Mouse (Mus musculus) testis, adult 2 months (tissue): ENCODE data around the gene Tenm4. TPM values are rescaled to one million over a fixed set of nuclear protein-coding genes. Genes with fewer than 3 reads are reported as not detected.

Experiments used
- H3K27ac ChIP-seq: fragments of 200-500 bp; 2 replicates; pipeline ENCODE4 v1.5.1; 2012; ENCODE audit warnings: low read depth, low read length; ENCODE audit not compliant: control insufficient read depth, insufficient read depth
- H3K27me3 ChIP-seq: fragments of 200-500 bp; 2 replicates; pipeline ENCODE4 v1.6.1; 2012; ENCODE audit warnings: mild to moderate bottlenecking, low read length, moderate library complexity; ENCODE audit not compliant: control insufficient read depth, insufficient read depth
- H3K36me3 ChIP-seq: fragments of 200-500 bp; 2 replicates; pipeline ENCODE4 v1.6.1; 2012; ENCODE audit warnings: mild to moderate bottlenecking, low read length; ENCODE audit not compliant: control insufficient read depth, insufficient read depth
- H3K4me1 ChIP-seq: fragments of 200-500 bp; 2 replicates; pipeline ENCODE4 v1.6.1; 2012; ENCODE audit warnings: low read length; ENCODE audit not compliant: control insufficient read depth, insufficient read depth
- H3K4me3 ChIP-seq: fragments of 200-500 bp; 2 replicates; pipeline ENCODE4 v1.5.1; 2012; ENCODE audit warnings: low read depth, mild to moderate bottlenecking, low read length, moderate library complexity, mixed read lengths; ENCODE audit not compliant: control insufficient read depth
- CTCF ChIP-seq: fragments of 200-500 bp; IDR thresholded peaks from 2 replicates; pipeline ENCODE4 v1.5.1; 2012; ENCODE audit warnings: low read depth, mild to moderate bottlenecking, inconsistent platforms, low read length, moderate library complexity; ENCODE audit not compliant: control insufficient read depth, insufficient read depth, insufficient replicate concordance
- POLR2A ChIP-seq: fragments of 200-500 bp; IDR thresholded peaks from 2 replicates; pipeline ENCODE4 v1.6.1; 2012; ENCODE audit warnings: low read depth, mild to moderate bottlenecking, inconsistent platforms, low read length, moderate library complexity; ENCODE audit not compliant: control insufficient read depth
- polyA plus RNA-seq: library from polyadenylated mRNA; depleted of rRNA; stranded (reverse); fragments of >200 nt; gene quantifications from 2 replicates; pipeline ENCODE4 v1.2.3, GENCODE M21; 2012

Gene Tenm4
- polyA plus RNA-seq, 1 experiment: 2.3 TPM

DNA sequence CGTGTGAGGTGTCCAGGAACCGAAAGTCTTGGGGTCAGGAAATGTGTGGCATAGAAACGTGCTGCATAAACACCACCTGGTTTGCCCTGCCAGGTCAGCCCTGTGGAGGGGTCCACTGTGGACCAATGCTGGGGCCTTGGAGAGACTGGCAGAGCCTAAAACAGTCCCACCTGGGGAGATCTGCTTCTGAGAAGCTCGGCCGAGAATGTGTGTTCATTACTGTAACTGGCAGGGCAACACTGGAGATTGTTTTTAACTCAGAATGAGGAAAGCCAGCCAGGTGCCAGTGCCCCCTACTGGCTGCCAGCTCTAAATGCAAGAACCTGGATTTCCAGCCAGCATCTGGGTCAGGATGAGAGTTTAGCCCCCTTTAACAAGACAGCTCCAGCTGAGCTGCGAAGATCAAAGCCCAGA lies 383.2 kb downstream of the Tenm4 start:
- H3K27me3 ChIP-seq: no peaks in the 10 kb centered on the region
- no peaks in the 10 kb centered on the region; the same call in 1 of the 2 replicates for H3K4me1 ChIP-seq
- TF ChIP-seq CTCF: peak; percentile 71; the same call in 1 of the 2 replicates
- TF ChIP-seq POLR2A: no peak
- no peak overlapping the region for H3K27ac ChIP-seq
- H3K36me3 ChIP-seq: no peaks in the 10 kb centered on the region
- H3K4me3 ChIP-seq: no peak overlapping the region

DNA sequence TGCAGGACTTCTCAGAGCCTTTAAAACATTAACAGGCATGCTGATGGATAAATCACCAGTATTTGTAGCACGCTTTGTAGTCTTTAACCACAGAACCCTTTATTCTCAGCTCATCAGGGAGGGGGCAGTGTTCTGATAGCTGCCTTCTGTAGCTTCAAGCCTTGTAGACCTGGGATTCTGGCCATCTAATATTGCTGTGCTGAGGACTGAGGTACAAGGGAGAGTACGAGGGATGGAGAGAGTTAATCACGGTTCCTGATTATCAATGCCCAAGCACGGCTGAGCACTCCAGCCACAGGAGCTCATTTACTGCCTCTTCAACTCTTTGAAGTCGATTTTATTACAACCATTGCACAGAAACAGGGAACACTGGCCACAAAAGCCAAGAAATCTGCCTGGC lies 384.2 kb downstream of the Tenm4 start:
- Histone ChIP-seq H3K4me1 (no peaks in the 10 kb centered on the region), H3K27ac (no peak overlapping the region), H3K27me3 (no peaks in the 10 kb centered on the region), H3K36me3 (no peaks in the 10 kb centered on the region), H3K4me3 (no peak overlapping the region)
- TF ChIP-seq POLR2A: no peak
- no peak for TF ChIP-seq CTCF

DNA sequence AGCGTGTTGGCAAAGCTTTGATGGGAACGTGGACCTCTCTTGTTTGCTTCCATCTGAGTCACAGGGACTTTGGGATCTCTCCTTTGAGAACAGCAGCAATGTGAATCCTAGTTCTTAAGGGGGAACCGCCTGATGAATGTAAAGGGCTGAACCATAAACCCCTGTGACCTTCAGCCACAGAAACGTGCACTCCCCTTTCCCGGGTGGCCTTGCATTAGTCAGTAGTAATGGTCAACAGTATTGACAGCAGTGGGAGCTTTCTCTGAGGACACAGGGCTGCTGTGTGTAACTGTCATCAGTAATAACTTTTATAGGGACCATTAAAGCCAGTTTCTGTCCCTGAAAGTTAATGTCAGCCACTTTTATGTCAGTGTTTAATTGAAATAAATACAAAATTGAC lies 385.7 kb downstream of the Tenm4 start:
- no peaks in the 10 kb centered on the region for H3K36me3 ChIP-seq
- no peaks in the 10 kb centered on the region for H3K4me1 ChIP-seq
- no peak overlapping the region for H3K27ac ChIP-seq
- H3K27me3 ChIP-seq: no peaks in the 10 kb centered on the region
- TF ChIP-seq POLR2A (no peak), CTCF (no peak)
- H3K4me3 ChIP-seq: no peak overlapping the region

DNA sequence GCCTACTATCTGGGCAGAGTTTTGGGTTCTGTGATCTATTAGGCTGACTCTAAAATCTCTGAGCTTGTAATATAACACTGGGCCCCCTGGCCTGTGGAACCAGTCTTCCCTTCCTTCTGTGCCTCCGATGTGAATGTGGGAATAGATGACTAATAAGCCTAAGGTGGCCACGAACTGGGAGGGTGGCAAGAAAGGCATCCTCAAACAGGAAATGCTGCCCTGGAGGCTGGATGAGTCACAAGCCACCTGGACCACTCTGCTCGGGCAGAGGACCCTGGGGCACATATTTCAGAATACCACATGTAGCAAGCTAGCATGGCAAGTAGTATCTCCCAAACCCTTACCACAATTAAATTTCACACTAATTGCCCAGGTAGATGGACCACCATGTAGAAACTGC lies 391.8 kb downstream of the Tenm4 start:
- Histone ChIP-seq H3K27ac (no peak overlapping the region), H3K27me3 (no peaks in the 10 kb centered on the region), H3K36me3 (no peaks in the 10 kb centered on the region), H3K4me1 (no peaks in the 10 kb centered on the region), H3K4me3 (no peak overlapping the region)
- TF ChIP-seq POLR2A (no peak), CTCF (no peak)

DNA sequence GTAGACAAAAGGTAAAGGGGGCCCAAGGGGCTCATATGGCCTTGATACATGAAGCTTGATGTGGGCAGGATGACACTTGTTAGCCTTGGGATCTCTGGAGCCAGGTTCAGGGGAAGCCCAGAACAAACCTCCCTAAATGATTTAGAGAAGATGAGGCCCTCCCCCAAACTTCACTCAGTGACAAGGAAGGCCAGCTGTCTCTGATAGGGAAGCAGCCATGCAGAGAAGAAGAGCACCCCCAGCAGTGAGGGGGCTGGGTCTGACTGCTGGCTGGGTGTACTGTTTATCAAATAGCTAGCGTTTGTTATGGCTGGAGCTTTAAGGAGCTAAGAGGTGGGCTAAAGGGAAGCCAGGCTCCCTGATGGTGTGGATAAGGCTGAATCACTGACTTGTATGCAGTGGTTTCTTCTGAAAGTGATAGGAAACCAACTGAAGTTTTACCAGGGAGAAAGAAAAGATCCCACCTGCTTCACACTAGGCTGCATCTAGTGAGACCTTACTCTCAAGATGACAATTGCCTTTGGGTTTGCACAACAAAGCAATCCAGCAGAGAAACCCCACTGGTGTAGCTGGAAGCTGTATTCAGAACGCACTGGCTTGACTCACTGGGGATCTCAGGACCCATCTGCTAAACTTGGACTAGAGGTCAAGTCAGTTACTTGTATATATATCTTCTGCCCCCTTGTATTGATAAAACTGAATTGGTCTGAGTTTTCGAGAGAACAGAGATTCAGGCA lies 392.5 kb downstream of the Tenm4 start:
- no peak overlapping the region for H3K4me3 ChIP-seq
- H3K4me1 ChIP-seq: no peaks in the 10 kb centered on the region
- H3K36me3 ChIP-seq: no peaks in the 10 kb centered on the region
- no peak overlapping the region for H3K27ac ChIP-seq
- no peak for TF ChIP-seq POLR2A
- no peak for TF ChIP-seq CTCF
- no peaks in the 10 kb centered on the region for H3K27me3 ChIP-seq

DNA sequence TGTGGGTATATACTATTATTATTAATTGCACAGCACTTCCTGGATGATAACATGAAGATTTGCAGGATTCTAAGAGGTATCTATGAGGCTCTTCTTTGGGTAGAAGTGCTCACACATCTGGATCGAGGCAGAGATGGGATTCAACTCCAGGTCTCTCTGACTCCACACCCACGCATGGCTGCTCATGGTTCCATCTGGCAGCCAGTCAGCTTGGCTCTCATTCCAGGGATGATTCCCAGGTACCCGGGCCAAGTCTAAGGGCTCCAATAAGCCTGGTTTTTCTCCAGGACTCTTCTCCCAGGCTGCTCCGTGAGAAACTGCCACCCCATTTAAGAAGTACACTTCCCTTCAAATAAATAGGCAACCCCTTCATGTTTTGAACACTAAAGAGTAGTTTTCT lies 394.8 kb downstream of the Tenm4 start:
- TF ChIP-seq CTCF (no peak), POLR2A (no peak)
- Histone ChIP-seq H3K4me3 (no peak overlapping the region), H3K4me1 (no peaks in the 10 kb centered on the region), H3K27me3 (no peaks in the 10 kb centered on the region), H3K36me3 (no peaks in the 10 kb centered on the region), H3K27ac (no peak overlapping the region)

DNA sequence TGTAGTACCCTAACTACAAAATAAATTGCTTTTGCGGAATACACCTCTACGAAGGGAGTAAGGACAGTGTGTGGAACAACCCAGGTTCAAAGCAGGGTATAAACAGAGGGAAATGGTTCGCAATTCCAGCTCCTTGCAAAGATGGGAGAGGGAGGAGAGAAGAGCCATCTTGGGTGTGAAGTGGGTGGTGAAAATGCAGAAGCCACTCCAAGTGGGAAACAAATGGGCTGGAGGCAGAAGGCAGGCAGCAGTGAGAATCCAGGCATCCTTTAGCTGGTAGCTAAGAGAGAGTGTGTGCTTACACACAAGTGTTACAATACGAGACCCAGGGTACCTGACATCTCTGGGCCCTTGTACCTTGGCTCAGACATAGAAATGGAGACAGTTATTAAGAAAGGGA lies 395.2 kb downstream of the Tenm4 start:
- no peaks in the 10 kb centered on the region for H3K36me3 ChIP-seq
- TF ChIP-seq POLR2A (no peak), CTCF (no peak)
- no peaks in the 10 kb centered on the region for H3K27me3 ChIP-seq
- H3K27ac ChIP-seq: no peak overlapping the region
- no peak overlapping the region for H3K4me3 ChIP-seq
- H3K4me1 ChIP-seq: no peaks in the 10 kb centered on the region
